Mouse (Mus musculus): Measurements from ENCODE around the gene Kazn. TPM values are rescaled to one million over a fixed set of nuclear protein-coding genes. Genes with fewer than 3 reads are reported as not detected.

Gene Kazn
- total RNA-seq (2021): 10 to 100 TPM; 77.5 to 81.5 TPM
- long read RNA-seq, experiment 1, full-length matches to known transcripts: 4 of 26 reads
- long read RNA-seq, experiment 1, partial matches to known transcripts: 9 of 26 reads
- long read RNA-seq, experiment 1, other reads (novel, unspliced or antisense): 13 of 26 reads
- long read RNA-seq, experiment 2, partial matches to known transcripts: 2 of 15 reads
- long read RNA-seq, experiment 2, other reads (novel, unspliced or antisense): 12 of 15 reads

DNA sequence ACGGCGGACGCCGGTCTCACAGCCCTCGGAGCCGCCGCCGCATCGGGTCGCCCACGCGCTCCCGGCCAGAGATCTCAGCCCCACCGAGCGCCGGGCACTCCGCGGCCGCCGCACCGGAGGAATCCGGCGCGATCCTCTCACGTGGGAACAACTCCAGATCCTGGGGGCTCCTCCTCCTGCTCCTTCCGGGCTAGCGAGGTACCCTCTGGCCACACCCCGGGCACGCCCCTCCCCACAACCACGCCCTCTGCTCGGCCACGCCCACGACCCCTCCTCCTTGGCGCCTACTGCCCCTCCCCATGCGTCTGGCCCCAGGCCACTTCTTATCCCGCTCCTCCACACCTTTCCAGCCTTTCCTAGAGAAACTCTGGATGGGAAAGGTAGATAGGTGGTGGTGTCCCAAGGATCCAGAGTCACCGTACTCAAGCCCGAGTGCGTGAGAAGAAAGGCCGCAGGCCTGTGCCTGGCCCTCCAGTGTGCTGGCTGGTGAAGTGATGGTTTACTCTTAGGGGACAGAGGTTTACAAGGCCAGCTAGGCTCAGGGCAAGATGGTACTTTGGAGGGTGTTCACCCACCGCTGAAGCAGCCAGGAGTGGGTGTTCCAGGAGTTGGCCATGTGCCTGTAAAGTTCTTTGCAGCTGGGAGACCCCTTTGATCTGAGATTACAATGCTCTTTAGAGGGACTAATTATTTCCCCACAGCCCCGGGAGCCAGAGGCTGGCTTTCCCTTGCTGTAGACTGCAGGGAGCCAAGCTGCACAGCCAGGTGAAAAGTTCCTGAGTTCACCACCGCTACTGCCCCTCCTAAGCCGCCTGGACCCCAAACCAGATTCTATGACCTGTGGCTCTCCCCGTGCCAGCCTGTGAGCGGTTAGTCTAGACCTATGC, at the start of gene Kazn:
Gene Kazn (minus strand): TSS at position 162 of the 887 bp plus-strand sequence.
- intact Hi-C loops (cut with DNase I): no loop called here
- DNase-seq (ENCODE audit: low spot score in 2 of 2): peak; percentile 50 to 65

DNA sequence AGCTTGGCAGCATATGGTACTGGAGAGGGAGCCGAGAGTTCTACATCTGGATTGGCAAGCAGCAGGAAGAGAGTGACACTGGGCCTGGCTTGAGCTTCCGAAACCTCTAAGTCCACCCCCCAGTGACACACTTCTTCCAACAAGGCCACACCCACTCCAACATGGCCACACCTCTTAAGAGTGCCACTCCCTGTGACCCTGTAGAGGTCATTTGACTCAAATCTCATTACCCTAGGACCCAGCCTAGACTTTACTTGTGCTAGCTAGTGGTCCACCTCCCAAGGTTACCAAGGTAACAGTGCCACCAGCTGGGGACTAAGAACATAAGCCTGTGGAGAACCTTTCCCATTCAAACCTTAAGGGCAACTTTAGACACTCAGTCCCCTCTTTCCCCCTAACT, 46.3 kb upstream of the Kazn start:
- no peak for DNase-seq (ENCODE audit: low spot score in 2 of 2)
- intact Hi-C loops (cut with DNase I): no loop called here

DNA sequence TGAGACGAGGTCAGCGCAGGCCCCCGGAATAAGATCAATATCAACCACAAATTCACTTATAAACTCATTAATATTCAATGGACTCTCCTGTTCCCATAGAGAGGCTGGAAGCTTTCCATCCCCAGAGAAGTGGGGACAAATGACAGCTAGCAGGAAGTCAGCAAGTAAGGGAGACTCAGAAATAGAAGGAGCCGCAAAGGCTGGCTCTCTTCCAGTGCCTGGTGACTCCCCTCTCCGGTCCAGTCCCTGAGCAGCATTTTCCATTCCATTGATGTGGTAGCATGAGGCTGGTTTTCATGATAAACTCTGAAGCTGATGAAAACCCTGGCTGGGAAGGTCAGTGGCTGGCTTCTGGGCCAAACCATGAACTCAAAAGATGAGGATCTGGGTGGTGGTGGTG, 44.7 kb upstream of the Kazn start:
- intact Hi-C loops (cut with DNase I): no loop called here
- no peak for DNase-seq (ENCODE audit: low spot score in 2 of 2)

DNA sequence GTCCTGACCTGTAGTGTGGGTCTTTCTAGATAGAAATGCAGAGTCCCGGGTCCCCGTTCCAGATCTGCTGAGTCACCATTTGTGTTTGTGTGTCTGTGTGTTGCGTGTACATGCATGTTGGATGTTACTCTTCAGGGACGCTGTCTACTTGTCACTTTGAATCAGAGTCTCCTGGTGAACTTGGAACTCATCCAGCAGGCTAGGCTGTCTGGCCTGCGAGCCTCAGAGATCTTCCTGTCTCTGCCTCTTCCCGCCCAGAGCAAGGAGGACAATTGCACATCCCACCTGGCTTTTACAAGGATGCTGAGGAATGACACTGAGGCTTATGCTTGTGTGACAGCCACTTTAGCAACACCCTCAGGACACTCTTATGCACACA, 39.0 kb upstream of the Kazn start:
- DNase-seq (ENCODE audit: low spot score in 2 of 2): no peak
- intact Hi-C loops (cut with DNase I): no loop called here

DNA sequence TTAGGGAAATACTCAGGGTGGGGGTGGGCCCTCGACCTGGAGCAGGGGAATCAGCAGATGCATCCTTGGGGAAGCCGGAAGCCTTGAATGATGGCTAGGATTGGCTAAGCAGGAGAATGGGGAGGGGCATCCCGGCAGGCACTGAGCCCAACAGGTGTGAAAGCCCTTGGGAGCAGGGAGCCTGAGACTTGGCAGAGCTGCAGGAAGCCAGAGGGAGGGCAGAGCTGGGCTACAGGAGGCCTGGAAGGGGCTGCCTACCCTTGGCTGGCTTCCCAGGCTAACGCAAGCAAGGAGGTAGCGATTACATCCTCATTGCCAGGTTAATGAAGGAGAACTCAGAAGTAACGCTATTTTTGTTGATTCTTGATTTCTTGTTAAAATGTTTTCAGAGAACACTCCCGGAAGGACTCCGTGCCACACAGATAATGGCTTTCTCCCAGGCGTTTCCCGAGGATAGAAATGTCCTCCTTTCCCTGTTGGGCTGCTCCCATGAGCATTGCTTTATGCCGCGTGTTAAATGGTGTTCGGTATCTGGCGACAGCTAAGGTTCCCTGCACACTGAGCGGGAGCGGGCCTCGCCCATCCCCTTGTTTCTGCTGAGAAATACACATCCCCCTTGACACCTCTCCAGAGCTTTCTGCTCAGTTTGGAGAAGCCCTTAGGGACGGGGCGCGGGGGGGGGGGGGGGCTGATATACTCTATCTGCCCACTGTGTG, 38.4 kb upstream of the Kazn start:
- intact Hi-C loops (cut with DNase I): no loop called here
- DNase-seq (ENCODE audit: low spot score in 2 of 2): no peak

DNA sequence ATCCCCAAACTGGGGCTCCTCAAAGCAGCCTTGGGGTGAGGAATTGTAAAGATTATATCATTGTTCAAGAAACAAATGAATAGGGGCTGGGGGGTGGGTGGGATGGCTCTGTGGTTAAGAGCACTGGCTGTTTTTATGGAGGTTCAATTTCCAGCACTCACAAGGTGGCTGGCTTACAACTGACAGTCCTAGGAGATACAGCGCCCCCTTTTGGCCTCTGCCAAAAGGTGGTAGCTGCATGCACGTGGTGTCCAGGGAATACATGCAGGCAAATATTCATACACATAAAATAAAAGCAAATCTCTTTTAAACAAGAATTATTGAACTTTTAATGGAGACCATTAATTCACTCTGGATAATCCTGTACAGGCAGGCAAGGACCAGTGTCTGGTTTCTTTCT, 36.0 kb upstream of the Kazn start:
- intact Hi-C loops (cut with DNase I): no loop called here
- no peak for DNase-seq (ENCODE audit: low spot score in 2 of 2)

DNA sequence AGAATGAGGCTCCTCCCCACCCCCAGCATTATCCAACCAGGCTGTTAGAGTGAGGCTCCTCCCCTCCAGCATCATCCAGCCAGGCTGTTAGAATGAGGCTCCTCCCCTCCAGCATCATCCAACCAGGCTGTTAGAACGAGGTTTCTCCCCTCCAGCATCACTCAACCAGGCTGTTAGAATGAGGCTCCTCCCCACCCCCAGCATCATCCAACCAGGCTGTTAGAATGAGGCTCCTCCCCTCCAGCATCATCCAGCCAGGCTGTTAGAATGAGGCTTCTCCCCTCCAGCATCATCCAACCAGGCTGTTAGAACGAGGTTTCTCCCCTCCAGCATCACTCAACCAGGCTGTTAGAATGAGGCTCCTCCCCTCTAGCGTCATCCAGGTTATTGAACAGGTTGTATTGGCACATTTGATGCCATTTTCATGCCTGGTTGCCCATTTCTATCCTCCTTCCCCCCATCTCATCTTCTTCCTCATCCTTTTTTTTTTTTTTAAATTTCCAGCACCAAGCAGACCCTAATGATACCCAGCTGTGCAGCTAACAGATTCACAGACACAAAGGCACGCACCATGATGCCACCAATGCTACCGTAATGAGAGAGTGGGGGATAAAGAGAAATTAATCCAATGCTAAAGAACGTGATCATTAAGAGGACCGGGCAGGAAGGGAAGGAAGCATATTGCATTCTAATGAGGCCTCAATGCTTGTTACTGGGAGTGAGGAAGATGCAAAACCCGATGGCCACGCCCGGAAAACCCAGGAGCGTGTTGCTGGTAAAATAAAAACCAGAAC, 35.4 kb upstream of the Kazn start:
- no peak for DNase-seq (ENCODE audit: low spot score in 2 of 2)
- intact Hi-C loops (cut with DNase I): no loop called here

DNA sequence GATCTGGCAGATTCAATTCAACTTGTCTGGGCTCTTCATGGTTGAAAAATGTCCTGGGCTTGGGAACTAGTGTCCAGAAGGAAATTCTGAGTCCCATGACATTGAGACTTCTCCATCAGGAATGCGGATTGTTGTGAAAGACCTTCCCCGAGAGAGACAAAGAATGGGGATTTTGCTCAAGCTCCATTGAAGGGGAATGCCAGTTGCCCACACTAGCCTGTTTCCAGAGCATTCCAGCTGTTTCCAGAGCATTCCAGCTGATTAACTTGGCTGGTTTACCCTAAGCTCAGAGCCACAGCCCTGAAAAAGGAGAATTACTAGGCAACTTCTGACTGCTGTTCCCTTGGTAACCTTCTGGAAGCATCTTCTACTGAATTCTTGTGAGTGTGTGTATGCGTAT, 32.3 kb upstream of the Kazn start:
- no peak for DNase-seq (ENCODE audit: low spot score in 2 of 2)

DNA sequence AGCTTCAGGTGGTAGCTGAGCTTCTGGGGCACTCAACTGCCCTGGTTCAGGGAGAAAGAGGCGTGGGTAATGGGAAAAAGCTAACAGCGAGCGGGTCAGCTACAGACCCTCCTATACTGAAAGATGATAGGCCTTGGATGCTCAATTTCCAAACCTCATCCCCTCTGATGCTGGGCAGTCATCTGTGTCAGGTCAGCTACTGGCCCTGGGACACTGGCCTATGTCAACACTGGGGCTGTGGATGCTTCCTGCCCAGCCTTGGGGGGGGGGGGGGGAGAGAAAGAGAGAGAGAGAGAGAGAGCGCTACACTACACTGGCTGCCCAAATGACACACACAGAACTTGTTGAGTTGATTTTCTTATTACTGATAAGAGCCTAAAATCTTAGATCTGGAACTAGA, 28.6 kb upstream of the Kazn start:
- DNase-seq (ENCODE audit: low spot score in 2 of 2): no peak
- intact Hi-C loops (cut with DNase I): no loop called here

More for the DNA sequence above, 32.3 kb upstream of the Kazn start:
- intact Hi-C loops (cut with DNase I): no loop called here

DNA sequence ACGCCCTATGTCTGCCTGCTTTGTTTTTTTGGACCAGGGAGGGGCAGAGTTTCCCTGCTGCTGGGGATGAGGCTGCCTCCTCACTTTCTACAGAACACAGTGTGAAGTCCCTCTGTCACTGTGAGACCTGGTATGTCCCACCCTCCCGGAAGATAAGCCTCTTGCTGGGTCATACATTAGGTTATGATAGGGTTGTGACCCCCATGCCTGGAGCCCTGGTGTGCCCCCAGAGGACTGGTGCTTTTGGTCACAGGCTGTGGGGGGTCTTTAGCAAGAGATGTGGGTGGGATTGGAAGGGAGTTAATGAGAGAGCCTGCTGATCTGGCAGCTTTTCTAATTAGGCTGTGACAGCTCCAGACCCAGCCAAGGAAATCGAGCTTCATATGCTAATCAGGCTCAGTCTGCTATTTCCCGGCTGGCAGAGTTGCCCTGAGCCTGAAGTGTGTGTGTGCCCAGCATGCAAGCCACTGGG, 28.2 kb upstream of the Kazn start:
- intact Hi-C loops (cut with DNase I): no loop called here

DNA sequence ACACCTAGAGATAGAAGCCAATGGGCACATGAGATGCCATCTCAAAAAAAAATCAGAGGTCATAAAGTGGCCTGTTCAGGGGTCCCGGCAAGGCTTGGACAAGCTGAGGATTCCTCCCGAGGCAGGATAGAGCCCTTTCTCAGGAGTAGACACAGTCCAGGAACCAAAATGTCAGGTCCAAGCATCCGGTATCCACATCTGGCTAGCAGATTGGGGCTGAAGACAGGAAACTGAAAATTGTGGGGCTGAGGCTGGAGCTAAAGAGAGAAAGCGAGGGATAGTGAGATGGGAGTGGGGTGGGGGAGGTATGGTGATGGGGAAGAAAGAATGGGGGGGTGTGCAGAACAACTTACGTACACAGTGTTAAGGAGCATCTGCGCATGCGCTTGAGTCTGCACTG, 25.1 kb upstream of the Kazn start:
- DNase-seq (ENCODE audit: low spot score in 2 of 2): no peak
- intact Hi-C loops (cut with DNase I): no loop called here

More for the DNA sequence above, 28.2 kb upstream of the Kazn start:
- peak; percentile 39 to 40 for DNase-seq (ENCODE audit: low spot score in 2 of 2)

DNA sequence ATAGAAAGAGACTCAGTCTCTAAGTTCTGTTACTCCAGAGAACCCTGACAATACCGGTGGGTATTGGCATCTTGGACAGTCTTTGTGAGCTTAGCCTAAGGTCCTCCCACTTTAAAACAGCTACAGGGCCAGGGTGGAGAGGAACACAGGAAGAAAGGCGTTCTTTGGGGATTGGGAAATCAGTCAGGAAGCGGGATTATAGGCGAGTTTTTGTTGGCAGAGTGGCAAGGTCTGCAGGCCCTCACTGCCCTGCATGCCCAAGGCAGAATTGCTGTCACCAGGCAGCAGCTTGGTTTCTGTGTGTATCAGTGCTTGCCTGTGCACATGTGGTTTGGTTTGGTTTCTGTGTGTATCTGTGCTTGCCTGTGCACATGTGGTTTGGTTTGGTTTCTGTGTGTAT, 22.5 kb upstream of the Kazn start:
- no peak for DNase-seq (ENCODE audit: low spot score in 2 of 2)
- intact Hi-C loops (cut with DNase I): no loop called here

DNA sequence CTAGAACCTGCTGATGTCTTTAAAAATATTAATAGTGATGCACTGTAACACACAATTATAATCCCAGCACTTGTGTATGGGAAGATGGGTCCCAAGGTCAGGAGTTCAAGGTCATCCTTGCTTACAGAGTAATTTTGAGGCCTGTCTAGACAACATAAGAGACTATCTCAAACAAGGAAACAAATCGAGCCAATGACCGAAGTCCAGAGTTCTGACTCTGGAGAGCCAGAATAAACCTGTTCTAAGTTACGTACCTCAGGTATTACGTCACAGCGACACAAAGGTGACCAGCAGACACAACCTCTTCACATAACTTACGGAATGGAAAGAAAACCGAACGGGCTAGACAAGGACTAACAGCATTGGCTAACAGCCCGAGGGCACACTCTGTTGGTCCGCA, 19.5 kb upstream of the Kazn start:
- DNase-seq (ENCODE audit: low spot score in 2 of 2): no peak
- intact Hi-C loops (cut with DNase I): no loop called here

DNA sequence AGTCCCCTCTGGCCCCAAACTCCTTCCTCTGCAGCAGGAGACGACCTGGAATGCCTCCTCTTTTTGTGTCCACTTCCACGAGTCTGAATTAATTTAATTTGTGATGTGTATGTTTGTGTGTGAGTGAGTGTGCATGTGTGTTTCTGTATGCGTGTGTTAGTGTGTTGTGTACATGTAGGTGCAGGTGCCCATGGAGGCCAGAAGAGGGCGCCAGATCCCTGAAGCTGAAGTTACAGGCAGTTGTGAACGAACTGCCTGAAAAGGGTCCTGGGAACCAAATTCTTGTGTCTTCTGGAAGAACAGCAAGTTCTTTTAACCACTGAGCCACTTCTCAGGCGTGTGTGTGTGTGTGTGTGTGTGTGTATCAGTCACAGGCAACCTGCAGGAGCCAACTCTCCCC, 14.9 kb upstream of the Kazn start:
- DNase-seq (ENCODE audit: low spot score in 2 of 2): no peak
- intact Hi-C loops (cut with DNase I): no loop called here

DNA sequence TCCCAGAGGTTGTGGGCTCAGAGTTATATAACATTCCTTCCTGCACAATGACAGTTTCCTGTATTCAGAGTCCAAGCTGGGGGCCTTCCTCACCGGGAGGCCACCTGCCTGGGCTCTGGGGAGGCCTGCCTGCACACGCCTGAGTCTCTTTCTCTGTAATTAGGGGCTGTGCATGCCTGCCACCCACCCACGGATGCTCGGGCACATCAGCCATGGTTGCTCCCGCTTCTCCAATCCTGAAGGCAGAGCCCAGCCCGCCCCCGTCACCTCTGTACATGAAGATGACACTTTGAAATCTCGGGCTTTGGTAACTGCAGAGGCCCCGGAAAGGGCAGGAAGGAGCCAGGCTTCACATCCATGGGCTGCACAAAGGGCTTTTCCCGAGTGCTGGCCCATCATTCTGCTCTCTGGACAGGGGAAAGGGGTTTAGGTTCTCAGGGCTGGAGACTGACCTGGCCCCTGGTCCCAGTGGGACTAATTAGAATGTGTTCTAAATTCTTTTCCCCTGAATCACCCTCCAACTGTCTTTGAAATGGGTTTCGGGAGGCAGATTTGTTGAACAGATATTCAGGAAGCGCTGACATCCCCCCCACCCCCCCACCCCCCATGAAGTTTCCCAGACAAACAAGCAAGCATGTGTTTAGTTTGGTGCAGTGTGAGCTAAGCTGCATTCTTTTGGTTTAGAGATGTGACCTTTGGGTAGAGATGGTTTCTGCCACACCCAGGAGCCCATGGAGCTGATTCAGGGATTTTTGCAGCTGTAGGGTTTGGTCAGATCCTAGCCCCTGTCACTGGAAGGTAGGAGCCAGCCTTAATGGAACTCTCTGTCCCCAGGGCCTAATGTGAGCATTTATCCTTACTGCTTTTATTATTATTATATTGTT, 12.5 kb upstream of the Kazn start:
- no peak for DNase-seq (ENCODE audit: low spot score in 2 of 2)
- intact Hi-C loops (cut with DNase I): no loop called here

DNA sequence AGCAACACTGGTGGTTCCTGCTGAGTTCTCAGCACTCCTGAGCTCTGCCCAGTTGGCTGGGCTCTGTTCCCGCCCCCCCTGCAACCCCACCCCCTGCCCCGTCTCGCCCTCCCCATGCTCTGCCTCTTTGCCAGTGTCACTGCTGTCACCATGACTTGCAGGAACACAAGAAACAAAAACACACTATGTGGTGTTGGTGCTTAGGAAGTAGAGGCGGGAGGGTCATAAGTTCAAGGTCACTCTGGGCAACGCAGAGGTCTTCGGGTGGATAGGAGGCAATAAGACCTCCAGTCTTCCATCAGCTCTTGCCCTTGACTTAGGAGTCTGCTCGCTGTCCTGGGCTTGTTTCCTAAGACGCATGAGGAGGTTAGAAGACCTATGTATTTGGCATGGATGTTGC, 10.9 kb upstream of the Kazn start:
- DNase-seq (ENCODE audit: low spot score in 2 of 2): no peak
- intact Hi-C loops (cut with DNase I): no loop called here

DNA sequence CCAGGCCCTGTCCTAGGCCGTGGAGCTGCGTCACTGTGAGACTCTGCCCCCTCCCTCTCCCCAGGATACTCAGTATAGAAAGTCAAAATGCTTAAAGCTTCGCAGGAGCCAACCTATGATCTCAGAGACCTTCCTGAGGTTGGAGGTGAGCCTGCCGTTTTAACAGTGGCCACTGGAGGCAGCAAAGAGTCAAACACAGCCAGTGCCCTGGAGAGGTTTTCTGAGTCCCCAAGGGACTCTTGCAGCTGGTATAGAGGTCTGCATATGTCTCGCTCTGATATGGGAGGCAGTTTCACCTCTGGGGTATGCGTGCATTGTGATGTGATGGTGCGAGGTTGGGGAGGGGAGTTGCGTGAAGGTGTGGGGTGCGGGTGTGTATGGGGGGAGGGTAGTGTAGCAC, 10.2 kb upstream of the Kazn start:
- intact Hi-C loops (cut with DNase I): loop anchor here (2.0 kb wide), 1 partner anchor 97 kb away; no protein-coding TSS in a partner anchor
- DNase-seq (ENCODE audit: low spot score in 2 of 2): peak; percentile 42 to 51

DNA sequence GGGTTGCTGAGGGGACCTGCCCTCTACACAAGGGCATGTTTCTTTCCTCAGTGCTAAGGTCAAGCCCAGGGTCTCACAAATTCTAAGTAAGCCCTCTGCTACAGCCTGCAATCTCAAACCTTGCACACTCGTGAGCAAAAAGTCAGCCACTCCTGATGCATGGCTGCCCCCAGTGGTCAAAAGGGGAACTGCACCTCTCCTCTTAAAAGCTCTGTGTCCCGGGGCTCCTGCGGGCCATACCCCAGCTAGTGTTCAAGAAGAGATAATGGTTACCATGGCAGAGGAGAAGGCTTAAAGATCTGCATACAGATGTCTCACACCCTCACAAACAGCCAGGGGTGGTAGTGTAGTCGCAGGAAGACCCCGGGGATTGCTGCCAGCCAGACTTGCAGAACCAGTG, 9.2 kb upstream of the Kazn start:
- intact Hi-C loops (cut with DNase I): loop anchor here (2.0 kb wide), 1 partner anchor 96 kb away; no protein-coding TSS in a partner anchor
- peak; percentile 76 to 84 for DNase-seq (ENCODE audit: low spot score in 2 of 2)

DNA sequence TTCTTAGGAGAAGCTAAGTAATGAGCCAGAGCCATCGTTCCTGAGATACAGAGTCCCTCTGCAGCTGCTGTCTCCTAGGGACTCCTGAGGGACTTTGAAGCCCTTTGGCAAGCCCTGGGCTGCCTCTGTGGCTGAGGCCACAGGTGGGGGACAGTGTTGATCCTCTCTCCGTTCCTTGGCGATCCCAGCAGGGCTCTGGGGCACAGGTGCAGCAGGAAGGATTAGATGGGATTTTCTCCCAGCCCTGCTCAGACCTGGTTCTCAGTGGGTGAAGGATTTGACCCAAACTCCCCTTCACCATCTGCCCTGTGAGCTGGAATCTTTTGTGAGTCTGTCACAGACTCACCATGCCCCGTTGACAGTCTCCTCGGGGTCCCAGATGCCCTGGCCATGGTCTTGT, 7.5 kb upstream of the Kazn start:
- intact Hi-C loops (cut with DNase I): no loop called here
- no peak for DNase-seq (ENCODE audit: low spot score in 2 of 2)
